Mouse (Mus musculus) limb, embryonic 15.5 days (tissue): ENCODE results near the gene Gnrhr. TPM values are rescaled to one million over a fixed set of nuclear protein-coding genes. Genes with fewer than 3 reads are reported as not detected.

ENCODE experiments used
- polyA plus RNA-seq: library from polyadenylated mRNA; unstranded; fragments of >200 nt; fragmentation: Nextera tagmentation; extraction: Ambion mirVana; gene quantifications from 2 replicates; pipeline ENCODE4 v1.2.1, GENCODE M21; 2015

Gene Gnrhr
- polyA plus RNA-seq, 1 experiment from 2014 or later, result not detected

Other genes starting within 250 kb of the Gnrhr start
- gene Cenpc1, start 132.3 kb downstream of the Gnrhr start, polyA plus RNA-seq, result 27.1 and 28.5 TPM in 2 replicates
- 0.63 and 0.94 TPM in 2 replicates for gene Stap1, start 126.2 kb downstream of the Gnrhr start, polyA plus RNA-seq
- 10.4 and 12.2 TPM in 2 replicates for gene Uba6, start 25.1 kb downstream of the Gnrhr start, polyA plus RNA-seq
- not detected in 2 replicates for gene Tmprss11c, start 91.4 kb upstream of the Gnrhr start, polyA plus RNA-seq
- gene Tmprss11d, start 175.5 kb upstream of the Gnrhr start, polyA plus RNA-seq, result 0.07 TPM in 1 of 2 replicates, not detected in the other